Mouse (Mus musculus): ENCODE measurements around the gene Lhx1. TPM values are rescaled to one million over a fixed set of nuclear protein-coding genes. Genes with fewer than 3 reads are reported as not detected.

Lhx1 gene
- polyA plus RNA-seq (2012; rRNA removed), result not detected in 2 replicates

- Histone ChIP-seq H3K4me3 (replicated peaks; ENCODE audit: extremely low read depth, low read depth, low read length) (no peak within 1 kb of the TSS), H3K4me1 (ENCODE audit: control insufficient read depth, insufficient read depth, low read length) (peaks cover 5% of the 10 kb centered on the region)
- 2% methylated on average over 64 of the region's 64 CpGs for WGBS
- DNase-seq, result no peak
- TF ChIP-seq POLR2A (IDR thresholded peaks at IDR 0.05; ENCODE audit: borderline replicate concordance, extremely low read depth, low read depth, low read length) (no peak), CTCF (IDR thresholded peaks at IDR 0.05; ENCODE audit: insufficient read depth, low read length) (no peak)
These were observed at the start of gene Lhx1 for GRCm38 (mm10) chr11:84525421-84526274. Lhx1 (minus strand) TSS chr11:84525535.

- H3K4me3 ChIP-seq (replicated peaks; ENCODE audit: extremely low read depth, low read depth, low read length), result no peak overlapping the region
- TF ChIP-seq POLR2A (IDR thresholded peaks at IDR 0.05; ENCODE audit: borderline replicate concordance, extremely low read depth, low read depth, low read length) (no peak), CTCF (IDR thresholded peaks at IDR 0.05; ENCODE audit: insufficient read depth, low read length) (no peak)
- 56% methylated on average over 8 of the region's 8 CpGs for WGBS
- no peaks in the 10 kb centered on the region for H3K4me1 ChIP-seq (ENCODE audit: control insufficient read depth, insufficient read depth, low read length)
- no peak for DNase-seq
These were observed 49.5 kb upstream of the Lhx1 start for GRCm38 (mm10) chr11:84574834-84575233.

- no peak for DNase-seq
- TF ChIP-seq CTCF (IDR thresholded peaks at IDR 0.05; ENCODE audit: insufficient read depth, low read length) (no peak), POLR2A (IDR thresholded peaks at IDR 0.05; ENCODE audit: borderline replicate concordance, extremely low read depth, low read depth, low read length) (no peak)
- Histone ChIP-seq H3K4me1 (ENCODE audit: control insufficient read depth, insufficient read depth, low read length) (no peaks in the 10 kb centered on the region), H3K4me3 (replicated peaks; ENCODE audit: extremely low read depth, low read depth, low read length) (no peak overlapping the region)
- 71% methylated on average over 8 of the region's 8 CpGs for WGBS
These were observed 48.3 kb upstream of the Lhx1 start for GRCm38 (mm10) chr11:84573637-84574036.

GRCm38 (mm10) chr11:84570812-84571211 lies 45.5 kb upstream of the Lhx1 start:
- WGBS, result 60% methylated on average over 5 of the region's 5 CpGs
- TF ChIP-seq CTCF (IDR thresholded peaks at IDR 0.05; ENCODE audit: insufficient read depth, low read length) (no peak), POLR2A (IDR thresholded peaks at IDR 0.05; ENCODE audit: borderline replicate concordance, extremely low read depth, low read depth, low read length) (no peak)

GRCm38 (mm10) chr11:84570392-84570791 lies 45.1 kb upstream of the Lhx1 start:
- 44% methylated on average over 12 of the region's 12 CpGs for WGBS
- Histone ChIP-seq H3K4me3 (replicated peaks; ENCODE audit: extremely low read depth, low read depth, low read length) (no peak overlapping the region), H3K4me1 (ENCODE audit: control insufficient read depth, insufficient read depth, low read length) (no peaks in the 10 kb centered on the region)
- no peak for DNase-seq
- TF ChIP-seq CTCF (IDR thresholded peaks at IDR 0.05; ENCODE audit: insufficient read depth, low read length), result no peak
- no peak for TF ChIP-seq POLR2A (IDR thresholded peaks at IDR 0.05; ENCODE audit: borderline replicate concordance, extremely low read depth, low read depth, low read length)

More at GRCm38 (mm10) chr11:84570812-84571211, 45.5 kb upstream of the Lhx1 start:
- no peaks in the 10 kb centered on the region for H3K4me1 ChIP-seq (ENCODE audit: control insufficient read depth, insufficient read depth, low read length)
- DNase-seq, result no peak
- H3K4me3 ChIP-seq (replicated peaks; ENCODE audit: extremely low read depth, low read depth, low read length), result no peak overlapping the region

- no peak for DNase-seq
- no peak overlapping the region for H3K4me3 ChIP-seq (replicated peaks; ENCODE audit: extremely low read depth, low read depth, low read length)
- no peaks in the 10 kb centered on the region for H3K4me1 ChIP-seq (ENCODE audit: control insufficient read depth, insufficient read depth, low read length)
- 46% methylated on average over 8 of the region's 8 CpGs for WGBS
- no peak for TF ChIP-seq CTCF (IDR thresholded peaks at IDR 0.05; ENCODE audit: insufficient read depth, low read length)
- TF ChIP-seq POLR2A (IDR thresholded peaks at IDR 0.05; ENCODE audit: borderline replicate concordance, extremely low read depth, low read depth, low read length), result no peak
These were observed 43.9 kb upstream of the Lhx1 start for GRCm38 (mm10) chr11:84569052-84569751.

GRCm38 (mm10) chr11:84568482-84568881 lies 43.1 kb upstream of the Lhx1 start:
- Histone ChIP-seq H3K4me1 (ENCODE audit: control insufficient read depth, insufficient read depth, low read length) (no peaks in the 10 kb centered on the region), H3K4me3 (replicated peaks; ENCODE audit: extremely low read depth, low read depth, low read length) (no peak overlapping the region)
- WGBS, result 25% methylated on average over 5 of the region's 5 CpGs
- DNase-seq, result no peak
- TF ChIP-seq CTCF (IDR thresholded peaks at IDR 0.05; ENCODE audit: insufficient read depth, low read length) (no peak), POLR2A (IDR thresholded peaks at IDR 0.05; ENCODE audit: borderline replicate concordance, extremely low read depth, low read depth, low read length) (no peak)

- Histone ChIP-seq H3K4me3 (replicated peaks; ENCODE audit: extremely low read depth, low read depth, low read length) (no peak overlapping the region), H3K4me1 (ENCODE audit: control insufficient read depth, insufficient read depth, low read length) (no peaks in the 10 kb centered on the region)
- TF ChIP-seq POLR2A (IDR thresholded peaks at IDR 0.05; ENCODE audit: borderline replicate concordance, extremely low read depth, low read depth, low read length) (no peak), CTCF (IDR thresholded peaks at IDR 0.05; ENCODE audit: insufficient read depth, low read length) (no peak)
- DNase-seq, result no peak
- WGBS, result 46% methylated on average over 8 of the region's 8 CpGs
These were observed 41.4 kb upstream of the Lhx1 start for GRCm38 (mm10) chr11:84566691-84567090.

- TF ChIP-seq CTCF (IDR thresholded peaks at IDR 0.05; ENCODE audit: insufficient read depth, low read length) (no peak), POLR2A (IDR thresholded peaks at IDR 0.05; ENCODE audit: borderline replicate concordance, extremely low read depth, low read depth, low read length) (no peak)
- no peak for DNase-seq
- no peak overlapping the region for H3K4me3 ChIP-seq (replicated peaks; ENCODE audit: extremely low read depth, low read depth, low read length)
- H3K4me1 ChIP-seq (ENCODE audit: control insufficient read depth, insufficient read depth, low read length), result no peaks in the 10 kb centered on the region
- WGBS, result 72% methylated on average over 3 of the region's 3 CpGs
These were observed 39.9 kb upstream of the Lhx1 start for GRCm38 (mm10) chr11:84565224-84565623.

All from lung, adult 2 months (tissue).